Mouse (Mus musculus) lung, postnatal 4 days (tissue): ENCODE measurements around the gene Mut.

ENCODE experiments used
- DNase-seq, 2 experiments: peaks; one replicate each; pipeline ENCODE4 v3.0.0; 2021

The Mut gene

DNA sequence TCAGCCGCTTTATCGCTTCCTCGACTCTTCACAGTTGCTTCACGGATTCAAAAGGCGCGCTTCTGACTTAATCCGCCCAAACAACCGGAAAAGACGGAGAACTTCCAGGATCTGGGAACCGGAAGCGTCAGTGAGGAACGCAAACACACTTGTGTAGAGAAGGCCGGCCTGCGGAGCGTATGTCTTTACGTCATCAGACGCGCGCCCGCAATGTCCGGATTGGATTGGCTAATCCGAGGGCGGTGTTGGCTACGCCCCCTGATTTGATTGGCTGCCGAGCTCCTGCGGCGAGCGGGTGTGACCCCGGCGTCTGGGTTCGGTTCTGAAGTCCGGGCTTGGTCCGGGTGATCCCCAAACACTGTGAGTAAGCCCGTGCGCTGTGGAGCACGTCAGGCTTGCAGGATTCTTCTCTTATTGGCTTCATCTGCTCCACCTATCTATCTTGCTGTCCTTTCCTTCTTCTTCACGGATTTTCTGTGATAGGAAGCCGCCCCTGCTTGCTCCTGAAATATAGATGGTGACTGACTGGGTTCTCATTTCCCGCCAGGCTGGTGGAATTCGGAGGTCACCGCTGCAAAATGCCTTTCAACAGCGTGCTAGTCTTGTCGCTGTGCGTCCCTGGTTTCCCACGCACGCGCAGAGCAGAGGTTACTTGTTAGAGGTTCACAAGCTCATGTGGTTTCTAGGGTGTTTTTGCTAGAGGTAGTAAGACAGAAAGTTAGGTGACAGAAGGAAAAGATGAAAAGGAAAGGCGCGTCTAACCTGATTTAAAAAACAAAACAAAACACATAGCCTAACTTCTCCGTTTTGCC, at the start of gene Mut, which contains the start of gene Cenpq:
Mut (plus strand) TSS at position 266 of the 812 bp plus-strand sequence.
Cenpq (minus strand) TSS at position 628 of the 812 bp plus-strand sequence.
- DNase-seq = peak; percentile 98

DNA sequence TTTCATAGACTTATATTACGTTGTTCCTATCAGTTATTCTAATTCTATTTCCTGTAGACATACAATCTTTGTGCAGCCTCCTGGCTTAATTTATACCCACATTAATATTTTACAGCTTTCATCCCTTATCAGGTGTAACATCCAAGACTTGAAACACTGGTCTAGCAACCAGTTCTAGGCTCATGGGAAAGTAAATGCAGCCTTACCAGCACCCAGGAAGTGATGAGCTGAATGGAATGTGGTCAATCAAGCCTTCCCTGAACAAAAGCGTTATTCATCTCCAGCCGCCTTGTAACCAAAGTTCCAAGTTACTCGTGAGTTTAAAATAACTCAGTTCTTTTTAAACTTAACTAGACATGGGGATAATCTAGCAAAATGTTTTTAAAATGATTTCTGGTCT, 49.3 kb upstream of the Mut start:
- no peak for DNase-seq

DNA sequence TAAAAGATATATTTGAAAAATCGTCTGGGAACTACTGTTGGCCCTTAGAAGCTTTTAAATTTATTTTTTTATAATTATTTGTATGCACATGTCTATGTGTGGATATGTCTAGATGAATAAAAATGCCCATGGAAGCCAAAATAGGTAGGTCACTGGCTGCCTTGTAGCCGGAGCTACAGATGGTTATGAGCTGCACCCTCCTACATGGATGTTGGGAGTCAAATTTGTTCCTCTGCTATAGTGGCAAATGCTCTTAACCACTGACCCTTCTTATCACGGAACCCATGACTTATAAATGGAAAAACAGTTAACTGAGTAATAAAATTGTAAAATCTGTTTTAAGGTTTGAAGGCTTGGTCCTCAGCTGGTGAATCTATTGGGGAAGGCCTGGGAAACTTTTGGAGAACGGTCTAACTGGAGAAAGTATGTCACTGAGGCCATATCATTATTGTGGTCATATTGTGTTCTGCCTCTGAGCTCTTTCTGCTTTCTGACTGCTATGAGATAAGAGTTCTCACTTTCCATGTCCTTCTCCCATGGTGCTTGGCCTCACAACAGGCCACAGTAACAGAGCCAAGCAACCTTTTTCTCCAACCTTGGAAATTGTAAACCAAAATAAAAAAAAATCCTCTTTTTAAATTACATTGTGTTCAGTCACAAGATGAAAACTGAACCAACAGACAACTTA, 46.5 kb upstream of the Mut start:
- no peak for DNase-seq

DNA sequence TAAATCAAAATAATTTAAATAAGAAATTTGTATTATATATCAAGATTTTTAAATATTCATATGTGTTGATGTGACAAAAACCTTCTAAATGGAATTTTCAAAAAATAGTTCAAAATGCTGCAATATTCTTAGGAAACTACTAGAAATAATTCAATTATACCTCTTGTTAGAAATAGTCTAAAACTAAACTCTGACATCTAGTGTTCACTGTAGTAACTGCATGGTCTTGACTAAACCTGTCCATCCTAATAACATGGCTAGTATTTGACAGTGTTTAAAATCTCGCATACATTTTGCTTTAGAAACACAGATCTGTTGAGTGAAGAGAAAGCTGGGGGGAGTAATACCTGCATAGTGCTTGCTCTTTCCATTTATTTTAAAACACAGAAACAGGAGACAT, 37.6 kb upstream of the Mut start:
- no peak for DNase-seq

DNA sequence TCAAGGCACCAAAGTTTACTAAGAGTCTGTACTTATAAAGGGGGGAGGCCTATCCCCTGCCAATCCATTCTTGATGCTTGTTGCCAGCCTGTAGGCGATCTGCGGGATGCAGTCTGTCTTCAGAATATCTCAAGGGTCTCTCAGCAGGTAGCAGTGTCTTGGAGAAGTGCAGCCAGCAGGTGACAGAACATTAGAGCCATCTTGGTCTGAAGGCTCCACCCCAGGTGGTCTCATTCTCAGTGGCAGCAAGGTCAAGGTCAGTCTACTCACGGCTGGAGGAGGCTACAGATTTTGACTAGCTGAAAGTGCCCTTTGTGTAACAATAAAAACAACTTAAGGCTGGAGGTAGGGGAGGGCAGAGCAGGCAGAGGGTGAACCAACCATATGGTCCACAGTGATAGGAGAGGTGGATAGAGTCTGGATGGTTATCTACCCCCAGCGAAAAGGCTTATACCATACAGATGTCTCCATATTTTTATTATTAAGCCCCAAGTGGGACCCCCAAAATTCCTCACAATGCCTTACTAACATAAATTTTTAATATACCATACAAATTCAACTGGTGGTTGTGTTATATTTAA, 34.6 kb upstream of the Mut start:
- DNase-seq = no peak

DNA sequence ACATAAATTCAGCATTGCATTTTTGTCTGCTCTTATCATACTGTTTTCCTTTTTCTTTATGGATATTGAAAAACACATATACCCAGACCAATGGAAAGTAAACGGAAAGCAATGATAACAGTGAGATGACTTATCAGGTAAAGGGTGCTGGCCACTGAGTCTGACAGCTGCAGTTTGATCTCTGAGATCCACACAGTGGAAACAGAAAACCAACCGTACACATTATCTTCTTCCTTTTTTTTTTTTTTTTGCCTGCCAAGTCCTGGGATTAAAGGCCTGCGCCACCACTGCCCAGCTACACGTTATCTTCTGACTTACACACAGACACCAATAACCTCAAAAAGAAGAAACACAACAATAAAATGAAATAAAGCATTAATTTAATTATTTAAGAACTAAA, 31.1 kb upstream of the Mut start:
- no peak for DNase-seq

DNA sequence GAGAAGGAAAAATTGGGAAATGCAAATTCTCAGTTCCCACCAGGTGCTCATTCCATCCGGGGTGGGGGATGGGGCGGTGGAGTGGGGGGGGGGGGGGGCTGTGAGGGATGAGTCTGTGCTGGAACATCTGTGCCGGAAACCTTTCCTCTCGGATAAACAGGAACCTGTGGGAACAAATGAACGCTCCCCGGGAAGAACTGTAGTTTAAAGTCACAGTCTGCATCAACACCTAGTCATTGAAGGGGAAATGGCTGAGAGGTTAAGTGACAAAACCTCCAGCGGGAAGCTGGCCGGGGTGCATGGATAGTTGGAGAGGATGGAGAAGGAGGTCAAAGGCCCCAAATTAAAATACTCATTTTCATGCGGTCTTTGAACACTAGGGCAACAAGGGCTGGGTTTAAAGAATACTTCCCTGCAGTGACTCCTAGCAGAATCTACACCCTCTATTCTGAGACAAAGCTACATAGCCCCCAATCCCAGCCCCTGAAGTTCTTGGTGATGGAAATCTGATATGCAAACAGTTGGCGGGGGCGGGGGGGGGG, 30.4 kb upstream of the Mut start:
- no peak for DNase-seq

DNA sequence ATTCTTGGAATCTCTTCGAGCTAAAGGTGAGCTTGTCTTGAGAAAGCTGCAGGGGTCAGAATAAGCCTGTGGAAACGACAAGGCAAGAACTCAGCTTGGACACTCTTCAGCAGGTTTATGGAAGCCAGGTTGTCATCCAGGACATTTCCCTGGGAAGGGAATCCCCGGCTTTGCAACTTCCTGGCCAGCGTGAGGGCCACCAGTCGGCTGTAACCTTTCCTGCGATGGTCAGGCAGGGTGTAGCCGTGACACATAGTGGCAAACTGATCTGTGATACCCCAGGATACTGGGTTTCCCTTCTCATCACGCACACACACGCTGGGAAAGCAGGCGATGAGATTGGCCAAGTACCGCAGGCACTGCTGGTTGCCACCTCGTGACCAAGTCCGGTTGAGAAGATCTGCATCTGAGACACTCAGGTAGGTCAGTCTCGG, 29.7 kb upstream of the Mut start:
- DNase-seq = no peak

DNA sequence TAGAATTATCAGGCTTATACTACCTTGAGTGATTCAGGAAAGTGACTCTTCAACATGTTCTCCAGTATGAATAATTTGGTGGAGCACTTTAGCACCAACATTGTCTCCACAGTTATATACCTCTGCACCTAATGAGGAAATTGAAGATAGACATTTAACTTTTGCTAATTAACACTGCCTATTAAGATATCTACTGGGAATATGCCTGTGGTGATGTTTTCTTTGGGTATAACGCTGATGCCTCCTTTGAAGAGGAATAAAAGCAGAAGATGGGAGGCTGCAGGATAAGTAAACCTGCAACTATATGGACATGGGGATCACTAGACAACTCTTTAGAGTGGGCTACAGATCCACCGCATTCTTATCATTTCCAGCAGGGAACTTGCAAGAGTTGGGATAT, 20.2 kb upstream of the Mut start, which contains the start of gene Glyatl3:
Glyatl3 (minus strand) TSS at position 101 of the 400 bp plus-strand sequence.
- DNase-seq = no peak

DNA sequence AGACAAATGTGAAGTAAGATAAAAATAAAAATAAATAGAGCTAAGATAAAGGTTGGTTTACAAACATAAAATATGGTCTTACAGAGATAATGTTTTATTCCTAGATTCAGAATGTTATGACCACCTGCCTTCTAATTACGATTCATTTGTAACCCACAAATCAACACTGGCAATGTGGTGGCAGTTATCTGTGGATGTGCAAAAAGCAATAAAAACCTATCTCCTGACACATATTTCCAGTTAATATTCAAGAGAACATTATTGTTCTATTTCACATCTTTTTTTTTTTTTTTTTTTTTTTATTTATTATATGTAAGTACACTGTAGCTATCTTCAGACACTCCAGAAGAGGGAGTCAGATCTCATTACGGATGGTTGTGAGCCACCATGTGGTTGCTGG, 19.0 kb upstream of the Mut start:
- DNase-seq = no peak

DNA sequence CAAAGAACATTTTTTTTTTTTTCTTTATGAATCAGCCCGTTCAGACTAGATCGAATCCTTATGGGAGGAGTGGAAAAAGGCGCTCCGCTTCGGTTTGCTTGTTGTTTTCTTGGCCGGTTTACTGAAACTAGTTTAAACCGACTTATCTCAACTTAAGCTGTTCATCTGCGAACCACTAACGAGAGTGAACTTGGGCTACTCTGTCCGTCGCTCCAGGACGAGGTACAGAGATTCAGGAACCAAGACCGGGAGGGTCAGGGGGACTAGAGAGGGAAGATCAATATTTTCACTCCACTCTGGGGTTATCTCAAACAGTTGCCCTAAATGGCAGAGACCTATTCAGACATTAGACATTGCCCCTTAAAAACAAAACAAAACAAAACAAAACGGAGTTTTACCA, 500 bp upstream of the Mut start:
- DNase-seq = no peak

DNA sequence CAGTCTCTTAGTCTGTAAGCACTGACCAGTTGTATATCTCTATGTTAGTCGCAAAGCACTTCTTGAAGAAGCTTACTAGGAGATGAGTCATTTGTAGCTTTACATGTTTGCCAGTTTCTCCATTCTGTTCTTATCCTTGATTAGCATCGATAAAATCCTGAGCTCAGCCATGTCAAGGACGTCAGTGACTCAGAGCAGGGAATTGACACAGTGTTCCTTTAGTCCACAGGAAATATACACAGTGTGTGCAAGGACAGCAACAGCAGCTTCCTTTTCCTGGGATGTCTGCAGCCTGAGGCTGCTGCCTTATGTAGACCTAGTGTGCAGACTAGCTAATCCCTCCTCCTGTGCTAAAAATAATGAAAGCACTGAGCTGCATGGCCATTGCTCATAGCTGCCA, 14.0 kb downstream of the Mut start:
- no peak for DNase-seq

DNA sequence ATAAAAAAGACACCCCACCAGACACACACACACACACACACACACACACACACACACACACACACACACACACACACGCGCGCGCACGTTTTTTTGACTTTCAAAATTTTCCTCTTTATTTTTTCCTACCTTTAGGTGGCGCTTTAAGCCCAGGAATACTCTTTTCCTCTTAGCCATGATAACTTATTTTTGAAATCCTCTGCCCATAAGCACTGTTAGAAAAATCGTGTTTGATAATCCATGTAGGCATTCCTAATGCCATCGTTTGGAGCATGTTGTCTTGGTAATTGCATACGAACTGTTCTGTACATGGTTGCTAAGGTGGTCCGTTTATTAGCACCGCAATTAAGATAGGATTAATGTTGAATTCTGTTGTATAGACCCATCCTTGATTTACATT, 43.4 kb downstream of the Mut start:
- DNase-seq = no peak

DNA sequence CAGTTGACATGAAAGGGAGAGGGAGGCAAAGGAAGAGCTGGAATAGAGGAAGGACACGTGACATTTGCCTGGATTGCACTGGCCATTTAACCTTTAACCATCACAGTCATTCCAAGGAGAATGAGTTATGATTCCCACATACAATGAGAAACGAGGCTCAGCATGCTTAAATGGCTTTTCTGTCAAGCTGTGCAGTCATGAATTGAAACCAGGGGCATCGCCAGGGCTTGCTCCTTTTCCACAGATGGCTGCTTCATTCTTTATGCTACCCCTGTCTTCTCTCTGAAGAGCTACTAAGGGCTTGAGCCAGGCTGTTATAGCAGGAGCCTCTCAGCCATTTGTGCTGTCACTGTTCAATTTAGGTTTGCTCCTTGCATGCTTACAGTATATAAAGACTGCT, 57.6 kb downstream of the Mut start:
- DNase-seq = no peak
